Mouse (Mus musculus): ENCODE data around the gene Swi5.

The Swi5 gene

GRCm38 (mm10) chr2:32258887-32259533 is 28.9 kb downstream of the Swi5 start:
- DNase-seq, result peak; percentile 71

GRCm38 (mm10) chr2:32256273-32256672 is 31.6 kb downstream of the Swi5 start:
- no peak for DNase-seq

GRCm38 (mm10) chr2:32254563-32254962 is 33.3 kb downstream of the Swi5 start:
- no peak for DNase-seq

- no peak for DNase-seq
Measured at GRCm38 (mm10) chr2:32253352-32253751, 34.5 kb downstream of the Swi5 start.

- no peak for DNase-seq
Measured at GRCm38 (mm10) chr2:32252658-32253057, 35.2 kb downstream of the Swi5 start.

GRCm38 (mm10) chr2:32251791-32252527 is 35.9 kb downstream of the Swi5 start:
- DNase-seq, result no peak

GRCm38 (mm10) chr2:32248377-32249361 is 39.2 kb downstream of the Swi5 start:
- peak; percentile 23 for DNase-seq

GRCm38 (mm10) chr2:32246741-32247140 is 41.1 kb downstream of the Swi5 start:
- DNase-seq, result no peak

- DNase-seq, result no peak
Measured at GRCm38 (mm10) chr2:32242986-32243385, 44.9 kb downstream of the Swi5 start.

GRCm38 (mm10) chr2:32240591-32240990 is 47.3 kb downstream of the Swi5 start:
- no peak for DNase-seq

- DNase-seq, result no peak
Measured at GRCm38 (mm10) chr2:32238708-32239435, 49.0 kb downstream of the Swi5 start.

- DNase-seq, result no peak
Measured at GRCm38 (mm10) chr2:32237571-32237970, 50.3 kb downstream of the Swi5 start.

GRCm38 (mm10) chr2:32236760-32237487 is 51.0 kb downstream of the Swi5 start:
- peak; percentile 72 for DNase-seq

- peak; percentile 96 for DNase-seq
Measured at GRCm38 (mm10) chr2:32235886-32236759, 51.8 kb downstream of the Swi5 start, which contains the start of gene Pomt1. Gene Pomt1, plus strand, starts transcription at chr2:32236590.

- DNase-seq, result no peak
Measured at GRCm38 (mm10) chr2:32235433-32235832, 52.4 kb downstream of the Swi5 start.

All from kidney, postnatal 14 days (tissue).